Mouse (Mus musculus): ENCODE measurements around the gene Agpat4. TPM values are rescaled to one million over a fixed set of nuclear protein-coding genes. Genes with fewer than 3 reads are reported as not detected.

Gene Agpat4
- polyA plus RNA-seq, 1 experiment: 35.2 TPM

DNA sequence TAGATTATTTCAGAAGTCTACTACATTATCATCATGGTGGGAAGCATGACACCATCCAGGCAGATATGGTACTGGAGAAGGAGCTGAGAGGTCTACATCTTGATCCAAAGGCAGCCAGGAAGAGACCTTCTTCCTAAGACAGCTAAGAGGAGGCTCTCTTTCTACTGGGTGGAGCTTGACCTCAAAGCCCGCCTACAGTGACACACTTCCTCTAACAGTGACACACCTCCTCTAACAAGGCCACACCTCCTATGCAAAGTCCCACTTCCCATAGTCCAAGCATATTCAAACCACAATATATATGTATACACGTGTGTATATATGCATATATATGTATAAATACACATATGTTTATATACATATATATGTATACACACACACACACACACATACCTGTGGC, 32.5 kb downstream of the Agpat4 start:
- no peak for TF ChIP-seq CTCF (IDR thresholded peaks at IDR 0.05; ENCODE audit: borderline replicate concordance, extremely low read depth, insufficient read depth, insufficient read length)
- no peak for TF ChIP-seq POLR2A (IDR thresholded peaks at IDR 0.05; ENCODE audit: borderline replicate concordance, extremely low read depth, insufficient read depth, insufficient read length, poor library complexity, severe bottlenecking)
- DNase-seq (ENCODE audit: low read depth): no peak

- TF ChIP-seq POLR2A (IDR thresholded peaks at IDR 0.05; ENCODE audit: borderline replicate concordance, extremely low read depth, insufficient read depth, insufficient read length, poor library complexity, severe bottlenecking) (no peak), CTCF (IDR thresholded peaks at IDR 0.05; ENCODE audit: borderline replicate concordance, extremely low read depth, insufficient read depth, insufficient read length) (no peak)
- no peak for DNase-seq (ENCODE audit: low read depth)
Measured at GRCm38 (mm10) chr17:12154260-12154659, 35.8 kb downstream of the Agpat4 start.

DNA sequence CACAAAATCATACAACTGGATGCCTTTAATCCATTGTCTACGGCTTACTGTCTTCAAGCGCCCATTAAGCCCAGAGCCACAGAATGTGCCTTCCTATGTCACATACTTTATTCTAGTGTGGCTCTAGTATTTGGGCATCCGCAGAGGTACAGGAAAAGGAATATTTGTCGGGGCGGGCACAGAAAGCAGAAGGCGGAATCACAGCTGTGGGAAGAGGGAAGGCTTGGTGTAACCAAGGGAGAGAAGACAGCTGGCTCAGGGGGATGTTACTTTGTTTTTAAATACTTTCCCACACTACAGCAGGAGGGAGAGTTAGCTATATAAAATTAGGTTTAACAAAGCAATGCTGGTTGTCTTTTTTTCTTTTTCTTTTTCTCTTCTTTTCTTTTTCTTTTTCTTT, 36.7 kb downstream of the Agpat4 start:
- TF ChIP-seq CTCF (IDR thresholded peaks at IDR 0.05; ENCODE audit: borderline replicate concordance, extremely low read depth, insufficient read depth, insufficient read length): no peak
- no peak for TF ChIP-seq POLR2A (IDR thresholded peaks at IDR 0.05; ENCODE audit: borderline replicate concordance, extremely low read depth, insufficient read depth, insufficient read length, poor library complexity, severe bottlenecking)
- no peak for DNase-seq (ENCODE audit: low read depth)

GRCm38 (mm10) chr17:12155872-12156271, 37.4 kb downstream of the Agpat4 start:
- no peak for TF ChIP-seq CTCF (IDR thresholded peaks at IDR 0.05; ENCODE audit: borderline replicate concordance, extremely low read depth, insufficient read depth, insufficient read length)
- TF ChIP-seq POLR2A (IDR thresholded peaks at IDR 0.05; ENCODE audit: borderline replicate concordance, extremely low read depth, insufficient read depth, insufficient read length, poor library complexity, severe bottlenecking): no peak
- no peak for DNase-seq (ENCODE audit: low read depth)

- TF ChIP-seq POLR2A (IDR thresholded peaks at IDR 0.05; ENCODE audit: borderline replicate concordance, extremely low read depth, insufficient read depth, insufficient read length, poor library complexity, severe bottlenecking): no peak
- no peak for TF ChIP-seq CTCF (IDR thresholded peaks at IDR 0.05; ENCODE audit: borderline replicate concordance, extremely low read depth, insufficient read depth, insufficient read length)
- no peak for DNase-seq (ENCODE audit: low read depth)
Measured at GRCm38 (mm10) chr17:12156661-12157060, 38.2 kb downstream of the Agpat4 start.

DNA sequence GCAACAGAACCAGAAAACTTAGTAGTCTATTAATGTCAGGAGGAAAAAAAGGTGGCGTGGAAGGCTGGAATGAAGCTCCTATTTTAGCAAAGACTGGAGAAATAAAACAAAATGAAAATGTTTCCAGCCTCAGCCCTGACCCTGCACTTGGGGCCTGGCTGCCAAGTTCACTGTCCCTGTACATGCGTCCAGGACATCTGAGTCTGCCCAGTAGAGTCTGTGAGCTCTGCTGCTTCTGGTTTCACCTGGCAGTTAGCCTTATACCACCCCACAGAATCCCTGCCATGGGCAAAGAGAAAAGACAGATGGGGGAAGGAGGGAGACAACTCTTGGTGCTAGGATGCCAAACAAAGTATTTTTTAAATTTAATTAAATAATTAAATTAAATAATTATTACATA, 38.7 kb downstream of the Agpat4 start:
- no peak for TF ChIP-seq CTCF (IDR thresholded peaks at IDR 0.05; ENCODE audit: borderline replicate concordance, extremely low read depth, insufficient read depth, insufficient read length)
- TF ChIP-seq POLR2A (IDR thresholded peaks at IDR 0.05; ENCODE audit: borderline replicate concordance, extremely low read depth, insufficient read depth, insufficient read length, poor library complexity, severe bottlenecking): no peak
- no peak for DNase-seq (ENCODE audit: low read depth)

GRCm38 (mm10) chr17:12159187-12160060, 40.9 kb downstream of the Agpat4 start:
- no peak for TF ChIP-seq POLR2A (IDR thresholded peaks at IDR 0.05; ENCODE audit: borderline replicate concordance, extremely low read depth, insufficient read depth, insufficient read length, poor library complexity, severe bottlenecking)
- no peak for TF ChIP-seq CTCF (IDR thresholded peaks at IDR 0.05; ENCODE audit: borderline replicate concordance, extremely low read depth, insufficient read depth, insufficient read length)
- no peak for DNase-seq (ENCODE audit: low read depth)

DNA sequence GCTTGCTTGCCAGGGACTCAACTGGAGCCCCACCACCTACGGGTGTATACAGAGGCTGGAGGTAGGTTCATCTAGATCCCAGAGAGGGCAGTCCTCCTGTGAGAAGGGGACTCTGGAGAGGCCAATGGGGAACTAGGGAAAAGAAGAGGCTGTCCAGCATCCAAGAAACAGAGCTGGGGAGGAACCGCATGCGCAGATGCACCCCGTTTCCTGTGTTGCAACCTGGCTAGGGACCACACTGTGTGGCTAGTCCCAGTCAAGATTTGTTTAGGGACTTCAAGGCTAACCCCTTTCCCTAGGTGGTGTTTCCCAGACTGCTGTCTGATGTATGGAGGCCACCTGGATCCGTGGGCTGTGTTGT, 41.5 kb downstream of the Agpat4 start:
- no peak for TF ChIP-seq POLR2A (IDR thresholded peaks at IDR 0.05; ENCODE audit: borderline replicate concordance, extremely low read depth, insufficient read depth, insufficient read length, poor library complexity, severe bottlenecking)
- TF ChIP-seq CTCF (IDR thresholded peaks at IDR 0.05; ENCODE audit: borderline replicate concordance, extremely low read depth, insufficient read depth, insufficient read length): no peak
- no peak for DNase-seq (ENCODE audit: low read depth)

- DNase-seq (ENCODE audit: low read depth): no peak
- TF ChIP-seq POLR2A (IDR thresholded peaks at IDR 0.05; ENCODE audit: borderline replicate concordance, extremely low read depth, insufficient read depth, insufficient read length, poor library complexity, severe bottlenecking) (no peak), CTCF (IDR thresholded peaks at IDR 0.05; ENCODE audit: borderline replicate concordance, extremely low read depth, insufficient read depth, insufficient read length) (no peak)
Measured at GRCm38 (mm10) chr17:12160540-12160939, 42.0 kb downstream of the Agpat4 start.

DNA sequence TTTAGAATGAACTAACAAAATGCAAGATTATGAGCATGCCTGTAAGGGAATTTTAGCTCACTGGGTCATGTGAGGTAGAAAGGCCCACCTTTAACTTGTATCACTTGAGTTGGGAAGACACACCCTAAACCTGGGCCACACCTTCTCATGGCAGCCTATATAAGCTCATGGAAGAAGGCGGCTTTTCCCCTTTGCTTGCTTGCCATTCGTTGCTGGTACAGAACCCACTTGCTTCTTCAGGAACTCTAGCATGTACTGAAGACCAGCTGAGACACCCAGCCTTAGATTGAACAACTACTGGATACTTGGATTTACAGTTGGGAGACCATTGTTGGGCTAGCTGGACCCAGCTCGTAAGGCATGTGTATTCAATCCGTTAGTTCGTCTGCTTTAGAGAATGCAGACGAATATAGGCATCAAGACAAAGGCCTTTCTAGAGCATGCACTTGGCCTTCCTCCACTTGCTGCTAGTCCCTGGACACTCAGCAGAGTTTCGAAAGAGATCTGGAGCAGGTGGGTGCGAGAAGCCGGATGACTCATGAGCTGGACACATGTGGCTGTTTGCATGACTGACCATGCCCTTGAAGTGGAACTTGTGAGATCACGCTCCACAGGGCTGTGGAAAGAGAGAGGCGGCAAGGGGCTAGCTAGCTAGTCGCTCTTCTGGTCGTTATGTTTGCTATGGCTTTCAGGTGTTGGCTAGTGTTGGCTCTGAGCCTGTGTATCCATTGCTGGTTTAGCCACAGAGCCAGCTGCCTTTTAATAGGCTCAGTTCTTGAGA, 42.7 kb downstream of the Agpat4 start:
- DNase-seq (ENCODE audit: low read depth): no peak
- TF ChIP-seq POLR2A (IDR thresholded peaks at IDR 0.05; ENCODE audit: borderline replicate concordance, extremely low read depth, insufficient read depth, insufficient read length, poor library complexity, severe bottlenecking): no peak
- TF ChIP-seq CTCF (IDR thresholded peaks at IDR 0.05; ENCODE audit: borderline replicate concordance, extremely low read depth, insufficient read depth, insufficient read length): no peak

DNA sequence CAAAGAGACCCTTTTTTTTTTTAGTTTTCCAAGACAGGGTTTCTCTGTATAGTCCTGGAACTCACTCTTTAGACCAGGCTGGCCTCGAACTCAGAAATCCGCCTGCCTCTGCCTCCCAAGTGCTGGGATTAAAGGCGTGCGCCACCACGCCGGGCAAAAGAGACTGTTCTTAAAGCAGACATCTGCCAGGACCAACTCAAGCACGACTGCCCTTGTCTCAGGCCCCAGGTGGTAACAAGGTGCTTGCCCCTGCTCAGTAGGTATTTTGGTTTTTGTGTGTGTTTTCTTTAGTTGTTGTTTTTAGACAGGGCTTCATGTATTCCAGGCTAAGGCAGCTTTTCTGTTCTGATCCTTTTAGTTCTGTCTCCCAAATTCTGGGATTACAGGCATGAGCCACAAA, 43.4 kb downstream of the Agpat4 start:
- no peak for TF ChIP-seq CTCF (IDR thresholded peaks at IDR 0.05; ENCODE audit: borderline replicate concordance, extremely low read depth, insufficient read depth, insufficient read length)
- no peak for TF ChIP-seq POLR2A (IDR thresholded peaks at IDR 0.05; ENCODE audit: borderline replicate concordance, extremely low read depth, insufficient read depth, insufficient read length, poor library complexity, severe bottlenecking)
- DNase-seq (ENCODE audit: low read depth): no peak

Measured in brain, embryonic 14.5 days (tissue).